Mouse (Mus musculus) G1E (cell line): ENCODE data around the gene Dnajc5. TPM values are rescaled to one million over a fixed set of nuclear protein-coding genes. Genes with fewer than 3 reads are reported as not detected.

Source experiments
- ATAC-seq: 2 replicates; pipeline ENCODE4 v1.8.0; 2016; ENCODE audit warnings: mild to moderate bottlenecking; ENCODE audit not compliant: insufficient number of reproducible peaks, poor library complexity, low FRiP score, severe bottlenecking; ENCODE audit errors: extremely low read depth
- DNase-seq: peaks from one replicate; pipeline ENCODE4 v3.0.0; 2012; ENCODE audit warnings: low spot score
- H3K27me3 ChIP-seq: 2 replicates; pipeline ENCODE4 v1.6.1; 2012; ENCODE audit warnings: mild to moderate bottlenecking, low read length, inconsistent platforms; ENCODE audit not compliant: insufficient read depth
- H3K36me3 ChIP-seq: replicated peaks from 2 replicates; pipeline ENCODE3; 2012; ENCODE audit warnings: mild to moderate bottlenecking, inconsistent platforms
- H3K4me1 ChIP-seq: 2 replicates; pipeline ENCODE4 v1.6.1; 2012; ENCODE audit warnings: low read depth, low read length, inconsistent platforms, mixed read lengths; ENCODE audit not compliant: insufficient read depth
- H3K4me3 ChIP-seq: 2 replicates; pipeline ENCODE4 v1.5.1; 2012; ENCODE audit warnings: low read depth, mild to moderate bottlenecking, inconsistent platforms, low read length, moderate library complexity, mixed read lengths
- H3K9me3 ChIP-seq: replicated peaks from 2 replicates; pipeline ENCODE4 v1.6.1; 2012; ENCODE audit warnings: inconsistent platforms
- CTCF ChIP-seq: IDR thresholded peaks from 2 replicates; pipeline ENCODE4 v1.5.1; 2012; ENCODE audit warnings: low read depth, low read length, inconsistent platforms, mixed read lengths
- GATA1 ChIP-seq: IDR thresholded peaks from 2 replicates; pipeline ENCODE4 v1.6.1; 2012; ENCODE audit warnings: borderline replicate concordance, low read length, inconsistent platforms, mixed read lengths
- GATA2 ChIP-seq: IDR thresholded peaks from 2 replicates; pipeline ENCODE4 v1.6.1; 2012; ENCODE audit warnings: low read depth, low read length, inconsistent platforms, borderline replicate concordance
- POLR2AphosphoS5 ChIP-seq: IDR thresholded peaks from 2 replicates; pipeline ENCODE4 v1.6.1; 2012; ENCODE audit warnings: low read depth, low read length, inconsistent platforms; ENCODE audit not compliant: insufficient replicate concordance
- TAL1 ChIP-seq: conservative IDR thresholded peaks from 2 replicates; pipeline ENCODE4 v1.6.1; 2012; ENCODE audit warnings: low read depth, low read length, inconsistent platforms, mixed read lengths
- polyA plus RNA-seq: library from polyadenylated mRNA; stranded (reverse); fragments of >175 nt; gene quantifications from 2 replicates; pipeline ENCODE4 v1.2.3, GENCODE M21; 2012
- total RNA-seq, 2 experiments: library from RNA; stranded (forward) in 1 of 2; stranded (reverse) in 1 of 2; fragments of 200-1000 nt in 1 of 2; fragments of >200 nt in 1 of 2; fragmentation: Nextera tagmentation in 1 of 2; gene quantifications; 2 replicates each; pipeline ENCODE4 v1.2.3; 2014 to 2017

Dnajc5 gene
- total and polyA plus RNA-seq, 3 experiments, result 34.3 to 52.7 (median 41.9) TPM

- TF ChIP-seq POLR2AphosphoS5 (no peak), GATA1 (no peak), GATA2 (no peak), TAL1 (no peak), CTCF (no peak)
Measured at GRCm38 (mm10) chr2:181598454-181599351, 78.4 kb downstream of the Dnajc5 start, which contains the start of gene Samd10. Gene Samd10 (minus strand): TSS chr2:181599212.

GRCm38 (mm10) chr2:181600226-181600758 lies 80.0 kb downstream of the Dnajc5 start:
- TF ChIP-seq CTCF (no peak), POLR2AphosphoS5 (no peak), GATA2 (no peak), TAL1 (no peak)
- H3K27me3 ChIP-seq, result peaks cover 5% of the 10 kb centered on the region; the same call in 1 of the 2 replicates
- H3K9me3 ChIP-seq, result no peaks in the 10 kb centered on the region
- ATAC-seq (no peak), DNase-seq (no peak)
- peaks cover 69% of the 10 kb centered on the region for H3K4me1 ChIP-seq
- H3K36me3 ChIP-seq, result peaks cover 35% of the 10 kb centered on the region
- H3K4me3 ChIP-seq, result peak overlapping the region; percentile 95

More at GRCm38 (mm10) chr2:181598454-181599351, 78.4 kb downstream of the Dnajc5 start, which contains the start of gene Samd10:
- peak within 1 kb of the TSS; percentile 81 for H3K4me3 ChIP-seq
- DNase-seq (peak; percentile 64), ATAC-seq (no peak)
- peaks cover 5% of the 10 kb centered on the region; the same call in 1 of the 2 replicates for H3K27me3 ChIP-seq
- peaks cover 65% of the 10 kb centered on the region for H3K4me1 ChIP-seq
- peaks cover 31% of the 10 kb centered on the region for H3K36me3 ChIP-seq
- H3K9me3 ChIP-seq, result no peaks in the 10 kb centered on the region

GRCm38 (mm10) chr2:181600828-181601750 lies 80.8 kb downstream of the Dnajc5 start:
- TF ChIP-seq CTCF, result no peak
- TF ChIP-seq GATA2, result no peak
- TF ChIP-seq POLR2AphosphoS5, result no peak
- TF ChIP-seq GATA1, result no peak
- TF ChIP-seq TAL1, result no peak
- no peaks in the 10 kb centered on the region for H3K9me3 ChIP-seq
- H3K4me1 ChIP-seq, result peaks cover 70% of the 10 kb centered on the region
- H3K27me3 ChIP-seq, result peaks cover 5% of the 10 kb centered on the region; the same call in 1 of the 2 replicates
- H3K4me3 ChIP-seq, result peak overlapping the region; percentile 95
- H3K36me3 ChIP-seq, result peaks cover 33% of the 10 kb centered on the region
- DNase-seq (peak; percentile 92), ATAC-seq (peak; percentile 96)

- Histone ChIP-seq H3K4me3 (peak overlapping the region; percentile 95), H3K27me3 (peaks cover 5% of the 10 kb centered on the region; the same call in 1 of the 2 replicates), H3K4me1 (peaks cover 66% of the 10 kb centered on the region), H3K9me3 (no peaks in the 10 kb centered on the region), H3K36me3 (peaks cover 29% of the 10 kb centered on the region)
- no peak for ATAC-seq
- TF ChIP-seq TAL1 (no peak), POLR2AphosphoS5 (no peak), GATA1 (no peak), CTCF (no peak), GATA2 (no peak)
- no peak for DNase-seq
Measured at GRCm38 (mm10) chr2:181601751-181602145, 81.5 kb downstream of the Dnajc5 start.

GRCm38 (mm10) chr2:181602367-181602766 lies 82.1 kb downstream of the Dnajc5 start:
- Histone ChIP-seq H3K4me1 (peaks cover 61% of the 10 kb centered on the region), H3K36me3 (peaks cover 25% of the 10 kb centered on the region), H3K27me3 (peaks cover 5% of the 10 kb centered on the region; the same call in 1 of the 2 replicates), H3K4me3 (peak overlapping the region; percentile 95), H3K9me3 (no peaks in the 10 kb centered on the region)
- no peak for DNase-seq
- ATAC-seq, result no peak
- TF ChIP-seq GATA2 (no peak), GATA1 (no peak), CTCF (no peak), POLR2AphosphoS5 (no peak), TAL1 (no peak)

Other genes with a start within 250 kb of the Dnajc5 start
- 40.8 and 50.0 TPM in 2 replicates for gene Gmeb2, start 232.4 kb upstream of the Dnajc5 start, total RNA-seq (2014; fragmentation: Nextera tagmentation)
- 12.8 and 15.6 TPM in 2 replicates for gene Gmeb2, start 232.4 kb upstream of the Dnajc5 start, total RNA-seq (2017)
- 12.2 and 18.1 TPM in 2 replicates for gene Gmeb2, start 232.4 kb upstream of the Dnajc5 start, polyA plus RNA-seq
- not detected in 2 replicates for gene Stmn3, start 206.0 kb upstream of the Dnajc5 start, total RNA-seq (2014; fragmentation: Nextera tagmentation)
- not detected in 2 replicates for gene Stmn3, start 206.0 kb upstream of the Dnajc5 start, total RNA-seq (2017)
- gene Stmn3, start 206.0 kb upstream of the Dnajc5 start, polyA plus RNA-seq, result not detected in 2 replicates
- gene Rtel1, start 200.7 kb upstream of the Dnajc5 start, total RNA-seq (2014; fragmentation: Nextera tagmentation), result 79.8 and 89.5 TPM in 2 replicates
- 59.2 and 80.4 TPM in 2 replicates for gene Rtel1, start 200.7 kb upstream of the Dnajc5 start, total RNA-seq (2017)
- gene Rtel1, start 200.7 kb upstream of the Dnajc5 start, polyA plus RNA-seq, result 17.9 and 24.5 TPM in 2 replicates
- 22.2 and 22.3 TPM in 2 replicates for gene Zgpat, start 155.6 kb upstream of the Dnajc5 start, total RNA-seq (2014; fragmentation: Nextera tagmentation)
- gene Zgpat, start 155.6 kb upstream of the Dnajc5 start, total RNA-seq (2017), result 40.0 and 40.5 TPM in 2 replicates
- 26.0 and 28.1 TPM in 2 replicates for gene Zgpat, start 155.6 kb upstream of the Dnajc5 start, polyA plus RNA-seq
- gene Arfrp1, start 155.1 kb upstream of the Dnajc5 start, total RNA-seq (2014; fragmentation: Nextera tagmentation), result 32.8 and 35.0 TPM in 2 replicates
- gene Arfrp1, start 155.1 kb upstream of the Dnajc5 start, total RNA-seq (2017), result 28.5 and 32.1 TPM in 2 replicates
- 17.5 and 25.0 TPM in 2 replicates for gene Arfrp1, start 155.1 kb upstream of the Dnajc5 start, polyA plus RNA-seq
- gene Lime1, start 140.4 kb upstream of the Dnajc5 start, total RNA-seq (2014; fragmentation: Nextera tagmentation), result 13.8 and 16.1 TPM in 2 replicates
- gene Lime1, start 140.4 kb upstream of the Dnajc5 start, total RNA-seq (2017), result 15.3 and 18.9 TPM in 2 replicates
- 23.9 and 29.9 TPM in 2 replicates for gene Lime1, start 140.4 kb upstream of the Dnajc5 start, polyA plus RNA-seq
- not detected in 2 replicates for gene Zbtb46, start 61.1 kb upstream of the Dnajc5 start, total RNA-seq (2014; fragmentation: Nextera tagmentation)
- gene Zbtb46, start 61.1 kb upstream of the Dnajc5 start, total RNA-seq (2017), result 0.23 and 0.66 TPM in 2 replicates
- 0.04 TPM in 1 of 2 replicates, not detected in the other for gene Zbtb46, start 61.1 kb upstream of the Dnajc5 start, polyA plus RNA-seq
- gene Abhd16b, start 27.3 kb upstream of the Dnajc5 start, total RNA-seq (2014; fragmentation: Nextera tagmentation), result not detected in 2 replicates
- not detected in 2 replicates for gene Abhd16b, start 27.3 kb upstream of the Dnajc5 start, total RNA-seq (2017)
- not detected in 2 replicates for gene Abhd16b, start 27.3 kb upstream of the Dnajc5 start, polyA plus RNA-seq
- 56.4 and 65.2 TPM in 2 replicates for gene Tpd52l2, start 23.3 kb upstream of the Dnajc5 start, total RNA-seq (2014; fragmentation: Nextera tagmentation)
- 87.1 and 89.2 TPM in 2 replicates for gene Tpd52l2, start 23.3 kb upstream of the Dnajc5 start, total RNA-seq (2017)
- gene Tpd52l2, start 23.3 kb upstream of the Dnajc5 start, polyA plus RNA-seq, result 45.3 and 47.1 TPM in 2 replicates
- gene Uckl1, start 64.4 kb downstream of the Dnajc5 start, total RNA-seq (2014; fragmentation: Nextera tagmentation), result 51.3 and 66.0 TPM in 2 replicates
- gene Uckl1, start 64.4 kb downstream of the Dnajc5 start, total RNA-seq (2017), result 54.9 and 63.9 TPM in 2 replicates
- 46.9 and 63.2 TPM in 2 replicates for gene Uckl1, start 64.4 kb downstream of the Dnajc5 start, polyA plus RNA-seq
- gene Prpf6, start 71.4 kb downstream of the Dnajc5 start, total RNA-seq (2014; fragmentation: Nextera tagmentation), result 53.1 and 60.8 TPM in 2 replicates
- gene Prpf6, start 71.4 kb downstream of the Dnajc5 start, total RNA-seq (2017), result 76.4 and 91.9 TPM in 2 replicates
- gene Prpf6, start 71.4 kb downstream of the Dnajc5 start, polyA plus RNA-seq, result 20.3 and 27.8 TPM in 2 replicates
- gene Zfp512b, start 72.3 kb downstream of the Dnajc5 start, total RNA-seq (2014; fragmentation: Nextera tagmentation), result 19.9 and 40.5 TPM in 2 replicates
- 16.3 and 19.8 TPM in 2 replicates for gene Zfp512b, start 72.3 kb downstream of the Dnajc5 start, total RNA-seq (2017)
- 88.2 and 90.0 TPM in 2 replicates for gene Zfp512b, start 72.3 kb downstream of the Dnajc5 start, polyA plus RNA-seq
- gene Samd10, start 78.7 kb downstream of the Dnajc5 start, total RNA-seq (2014; fragmentation: Nextera tagmentation), result 10.6 and 16.1 TPM in 2 replicates
- gene Samd10, start 78.7 kb downstream of the Dnajc5 start, total RNA-seq (2017), result 2.5 and 3.1 TPM in 2 replicates
- gene Samd10, start 78.7 kb downstream of the Dnajc5 start, polyA plus RNA-seq, result 7.6 and 9.7 TPM in 2 replicates
- gene Gm29797, start 136.5 kb downstream of the Dnajc5 start, total RNA-seq (2014; fragmentation: Nextera tagmentation), result not detected in 2 replicates
- gene Gm29797, start 136.5 kb downstream of the Dnajc5 start, total RNA-seq (2017), result not detected in 2 replicates
- 0.12 TPM in 1 of 2 replicates, not detected in the other for gene Gm29797, start 136.5 kb downstream of the Dnajc5 start, polyA plus RNA-seq
- not detected in 2 replicates for gene Sox18, start 151.2 kb downstream of the Dnajc5 start, total RNA-seq (2014; fragmentation: Nextera tagmentation)
- 0.05 TPM in 1 of 2 replicates, not detected in the other for gene Sox18, start 151.2 kb downstream of the Dnajc5 start, total RNA-seq (2017)
- 0.04 TPM in 1 of 2 replicates, not detected in the other for gene Sox18, start 151.2 kb downstream of the Dnajc5 start, polyA plus RNA-seq
- gene Tcea2, start 159.8 kb downstream of the Dnajc5 start, total RNA-seq (2014; fragmentation: Nextera tagmentation), result not detected in 2 replicates
- gene Tcea2, start 159.8 kb downstream of the Dnajc5 start, total RNA-seq (2017), result 1.2 TPM in 2 replicates
- gene Tcea2, start 159.8 kb downstream of the Dnajc5 start, polyA plus RNA-seq, result 0.28 and 0.32 TPM in 2 replicates
- 62.5 TPM in 2 replicates for gene Rgs19, start 173.5 kb downstream of the Dnajc5 start, total RNA-seq (2014; fragmentation: Nextera tagmentation)
- 49.6 and 52.4 TPM in 2 replicates for gene Rgs19, start 173.5 kb downstream of the Dnajc5 start, total RNA-seq (2017)
- gene Rgs19, start 173.5 kb downstream of the Dnajc5 start, polyA plus RNA-seq, result 52.2 and 65.5 TPM in 2 replicates
- not detected in 2 replicates for gene Lkaaear1, start 178.0 kb downstream of the Dnajc5 start, total RNA-seq (2014; fragmentation: Nextera tagmentation)
- not detected in 2 replicates for gene Lkaaear1, start 178.0 kb downstream of the Dnajc5 start, total RNA-seq (2017)
- not detected in 2 replicates for gene Lkaaear1, start 178.0 kb downstream of the Dnajc5 start, polyA plus RNA-seq
- not detected in 2 replicates for gene Oprl1, start 194.5 kb downstream of the Dnajc5 start, total RNA-seq (2014; fragmentation: Nextera tagmentation)
- 0.23 TPM in 1 of 2 replicates, not detected in the other for gene Oprl1, start 194.5 kb downstream of the Dnajc5 start, total RNA-seq (2017)
- gene Oprl1, start 194.5 kb downstream of the Dnajc5 start, polyA plus RNA-seq, result not detected in 2 replicates
- not detected in 2 replicates for gene Myt1, start 242.8 kb downstream of the Dnajc5 start, total RNA-seq (2014; fragmentation: Nextera tagmentation)
- 0.06 and 0.22 TPM in 2 replicates for gene Myt1, start 242.8 kb downstream of the Dnajc5 start, total RNA-seq (2017)
- not detected in 2 replicates for gene Myt1, start 242.8 kb downstream of the Dnajc5 start, polyA plus RNA-seq